Mouse (Mus musculus) cerebellum, adult 18-20 months (tissue): Measurements from ENCODE around the gene Rnf208.

Source experiments
- DNase-seq, 2 experiments: peaks; one replicate each; pipeline ENCODE4 v3.0.0; 2021

Rnf208 gene

GRCm38 (mm10) chr2:25242101-25242506, at the start of gene Rnf208, which contains the start of gene Cysrt1:
Gene Rnf208 (plus strand): TSS chr2:25242255.
Gene Cysrt1 (minus strand): TSS chr2:25242452.
- DNase-seq, result peak; percentile 55 to 74

- peak; percentile 85 to 90 for DNase-seq
Observed at GRCm38 (mm10) chr2:25193330-25193770, 48.7 kb upstream of the Rnf208 start.

- no peak for DNase-seq
Observed at GRCm38 (mm10) chr2:25194006-25194405, 48.0 kb upstream of the Rnf208 start.

GRCm38 (mm10) chr2:25194486-25195171, 47.4 kb upstream of the Rnf208 start:
- DNase-seq, result no peak

- no peak for DNase-seq
Observed at GRCm38 (mm10) chr2:25195211-25196156, 46.6 kb upstream of the Rnf208 start.

GRCm38 (mm10) chr2:25196172-25196954, 45.7 kb upstream of the Rnf208 start, which contains the start of gene Tor4a:
Gene Tor4a (minus strand): TSS chr2:25196886.
- no peak for DNase-seq

GRCm38 (mm10) chr2:25197191-25197590, 44.9 kb upstream of the Rnf208 start:
- no peak for DNase-seq

GRCm38 (mm10) chr2:25197946-25198345, 44.1 kb upstream of the Rnf208 start:
- DNase-seq, result no peak

GRCm38 (mm10) chr2:25200631-25201030, 41.4 kb upstream of the Rnf208 start:
- DNase-seq, result no peak

GRCm38 (mm10) chr2:25203631-25204214, 38.3 kb upstream of the Rnf208 start:
- no peak for DNase-seq

GRCm38 (mm10) chr2:25207593-25207992, 34.5 kb upstream of the Rnf208 start:
- DNase-seq, result no peak

- DNase-seq, result no peak
Observed at GRCm38 (mm10) chr2:25210686-25211085, 31.4 kb upstream of the Rnf208 start.

GRCm38 (mm10) chr2:25211121-25211670, 30.9 kb upstream of the Rnf208 start, which contains the start of gene Nelfb:
Gene Nelfb (minus strand): TSS chr2:25211489.
- peak; percentile 84 to 87 for DNase-seq

- no peak for DNase-seq
Observed at GRCm38 (mm10) chr2:25213266-25213865, 28.7 kb upstream of the Rnf208 start.

- peak in 1 of 2 experiments; percentile 0 for DNase-seq
Observed at GRCm38 (mm10) chr2:25214444-25214843, 27.6 kb upstream of the Rnf208 start, which contains the start of gene Stpg3. Gene Stpg3 (minus strand): TSS chr2:25214637.

GRCm38 (mm10) chr2:25217666-25218065, 24.4 kb upstream of the Rnf208 start:
- no peak for DNase-seq

- no peak for DNase-seq
Observed at GRCm38 (mm10) chr2:25218445-25218844, 23.6 kb upstream of the Rnf208 start, which contains the start of gene Fam166a. Gene Fam166a (plus strand): TSS chr2:25218745.

- DNase-seq, result no peak
Observed at GRCm38 (mm10) chr2:25221331-25221772, 20.7 kb upstream of the Rnf208 start.

- peak in 1 of 2 experiments; percentile 76 for DNase-seq
Observed at GRCm38 (mm10) chr2:25223681-25224491, 18.2 kb upstream of the Rnf208 start.

GRCm38 (mm10) chr2:25224492-25224765, 17.6 kb upstream of the Rnf208 start, which contains the start of gene Tubb4b:
Gene Tubb4b (minus strand): TSS chr2:25224702.
- no peak for DNase-seq
